Mouse (Mus musculus): ENCODE measurements around the gene Lekr1. TPM values are rescaled to one million over a fixed set of nuclear protein-coding genes. Genes with fewer than 3 reads are reported as not detected.

Gene Lekr1
- total RNA-seq, 2 experiments from 2014 or later, result 2.3 to 2.4 TPM

- DNase-seq, result peak; percentile 77 to 82
- intact Hi-C loops (cut with DNase I), result loop anchor here (1.0 to 10.0 kb wide), 6 partner anchors 66 to 546 kb away; partner anchors contain the start of gene Tiparp
Measured at GRCm38 (mm10) chr3:65863297-65863696, 197.3 kb downstream of the Lekr1 start.

- intact Hi-C loops (cut with DNase I), result loop anchor here (1.0 to 10.0 kb wide), 6 partner anchors 65 to 547 kb away; partner anchors contain the start of gene Tiparp
- no peak for DNase-seq
Measured at GRCm38 (mm10) chr3:65863762-65864377, 197.8 kb downstream of the Lekr1 start.

GRCm38 (mm10) chr3:65868931-65869330 is 202.9 kb downstream of the Lekr1 start:
- no peak for DNase-seq
- intact Hi-C loops (cut with DNase I), result loop anchor here (10.0 kb wide), 1 partner anchor 514 kb away; no protein-coding TSS in a partner anchor

GRCm38 (mm10) chr3:65869724-65870123 is 203.7 kb downstream of the Lekr1 start:
- intact Hi-C loops (cut with DNase I), result loop anchor here (2.0 to 10.0 kb wide), 2 partner anchors 59 to 515 kb away; no protein-coding TSS in a partner anchor
- DNase-seq, result no peak

- peak; percentile 62 to 78 for DNase-seq
- intact Hi-C loops (cut with DNase I), result loop anchor here (2.0 kb wide), 1 partner anchor 58 kb away; no protein-coding TSS in a partner anchor
Measured at GRCm38 (mm10) chr3:65871188-65871603, 205.2 kb downstream of the Lekr1 start.

GRCm38 (mm10) chr3:65871609-65872272 is 205.7 kb downstream of the Lekr1 start:
- no peak for DNase-seq
- intact Hi-C loops (cut with DNase I), result loop anchor here (2.0 kb wide), 1 partner anchor 57 kb away; no protein-coding TSS in a partner anchor

- no peak for DNase-seq
- intact Hi-C loops (cut with DNase I), result no loop called here
Measured at GRCm38 (mm10) chr3:65873093-65873830, 207.2 kb downstream of the Lekr1 start.

Small RNAs within 50 kb of the gene (microRNA-seq; reads per million reads assigned to microRNA genes)
- gene Mir8120 (ENCODE audit: borderline number of aligned reads in 2 of 2), result 0 to 0.72 reads per million in 2 experiments

Other genes starting within 250 kb of the Lekr1 start
- 10 to 100 TPM; 11.7 TPM for gene Tiparp, start 137.8 kb upstream of the Lekr1 start, total RNA-seq (2021)

All from heart, postnatal 36 days (tissue).